Mouse (Mus musculus): ENCODE measurements at regions not wholly inside any gene's neighbourhood (a gene's known extent, or its start where the extent isn't known, plus 50 kb on each side); places are given as distances from the start of the nearest gene placed in this dataset.

- no peak for DNase-seq
Measured at GRCm38 (mm10) chr13:72947374-72948165, 312.7 kb upstream of the Irx4 start.

- no peak for DNase-seq
Measured at GRCm38 (mm10) chr13:72958616-72959518, 301.4 kb upstream of the Irx4 start.

- no peak for DNase-seq
Measured at GRCm38 (mm10) chr13:72961291-72961690, 299.0 kb upstream of the Irx4 start.

GRCm38 (mm10) chr13:72972165-72972564, 288.1 kb upstream of the Irx4 start:
- no peak for DNase-seq

- DNase-seq = no peak
Measured at GRCm38 (mm10) chr13:72972894-72973293, 287.4 kb upstream of the Irx4 start.

GRCm38 (mm10) chr13:72977213-72977612, 283.1 kb upstream of the Irx4 start:
- DNase-seq = no peak

- no peak for DNase-seq
Measured at GRCm38 (mm10) chr13:72977971-72978370, 282.3 kb upstream of the Irx4 start.

GRCm38 (mm10) chr13:72978966-72979365, 281.3 kb upstream of the Irx4 start:
- no peak for DNase-seq

- no peak for DNase-seq
Measured at GRCm38 (mm10) chr13:72992589-72993409, 267.5 kb upstream of the Irx4 start.

GRCm38 (mm10) chr13:72993410-72993858, 266.8 kb upstream of the Irx4 start:
- no peak for DNase-seq

- DNase-seq = no peak
Measured at GRCm38 (mm10) chr13:72994538-72994937, 265.7 kb upstream of the Irx4 start.

GRCm38 (mm10) chr13:73008856-73009546, 251.3 kb upstream of the Irx4 start:
- DNase-seq = no peak

- DNase-seq = no peak
Measured at GRCm38 (mm10) chr13:73009547-73010475, 250.5 kb upstream of the Irx4 start.

- DNase-seq = no peak
Measured at GRCm38 (mm10) chr13:73019181-73019580, 241.1 kb upstream of the Irx4 start.

GRCm38 (mm10) chr13:73031217-73031616, 229.1 kb upstream of the Irx4 start:
- DNase-seq = no peak

GRCm38 (mm10) chr13:73033055-73033454, 227.2 kb upstream of the Irx4 start:
- peak; percentile 5 for DNase-seq

GRCm38 (mm10) chr13:73034065-73034831, 226.0 kb upstream of the Irx4 start:
- no peak for DNase-seq

- no peak for DNase-seq
Measured at GRCm38 (mm10) chr13:73034886-73035285, 225.4 kb upstream of the Irx4 start.

GRCm38 (mm10) chr13:73035336-73035940, 224.8 kb upstream of the Irx4 start:
- no peak for DNase-seq

GRCm38 (mm10) chr13:73039731-73040130, 220.5 kb upstream of the Irx4 start:
- DNase-seq = no peak

Data from thymus, postnatal 14 days (tissue).